Mouse (Mus musculus) brain, embryonic 14.5 days (tissue): ENCODE results near the gene Map3k12. TPM values are rescaled to one million over a fixed set of nuclear protein-coding genes. Genes with fewer than 3 reads are reported as not detected.

ENCODE experiments used
- DNase-seq: peaks from one replicate; pipeline ENCODE4 v3.0.0-alpha.2; 2011; ENCODE audit warnings: low read depth
- CTCF ChIP-seq: fragments of 200-500 bp; IDR thresholded peaks from 2 replicates; pipeline ENCODE4 v1.5.1; 2012; ENCODE audit warnings: inconsistent platforms, mild to moderate bottlenecking, moderate library complexity, borderline replicate concordance; ENCODE audit not compliant: insufficient read depth, insufficient read length; ENCODE audit errors: extremely low read depth
- POLR2A ChIP-seq: fragments of 200-500 bp; IDR thresholded peaks from 2 replicates; pipeline ENCODE4 v1.6.1; 2012; ENCODE audit warnings: mild to moderate bottlenecking, inconsistent platforms, borderline replicate concordance; ENCODE audit not compliant: poor library complexity, insufficient read depth, insufficient read length, severe bottlenecking; ENCODE audit errors: extremely low read depth
- polyA plus RNA-seq: library from polyadenylated mRNA; depleted of rRNA; stranded (reverse); fragments of >200 nt; gene quantifications from 2 replicates; pipeline ENCODE4 v1.2.3, GENCODE M21; 2012

The Map3k12 gene
- polyA plus RNA-seq, 1 experiment, result 72.4 TPM

DNA sequence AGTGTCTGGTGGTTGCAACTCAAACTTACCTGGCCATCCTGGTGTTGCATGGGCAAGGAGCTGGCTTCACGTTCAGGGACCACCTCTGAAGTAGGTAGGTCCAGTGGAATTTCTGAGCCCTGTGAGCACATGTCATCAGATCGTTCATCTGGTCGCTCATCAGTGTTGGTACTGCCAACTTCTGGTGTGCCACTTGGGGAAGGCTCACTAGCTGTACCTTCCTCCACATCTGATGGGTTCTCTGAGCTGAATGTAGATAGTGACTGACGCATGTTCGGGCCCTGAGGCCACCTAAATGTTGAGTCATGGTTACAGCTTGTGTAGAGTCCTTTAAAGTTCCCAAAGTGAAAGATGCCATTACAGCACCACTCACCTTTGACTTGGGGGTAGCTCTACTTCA, 16.4 kb downstream of the Map3k12 start:
- no peak for TF ChIP-seq POLR2A
- TF ChIP-seq CTCF, result no peak
- no peak for DNase-seq

DNA sequence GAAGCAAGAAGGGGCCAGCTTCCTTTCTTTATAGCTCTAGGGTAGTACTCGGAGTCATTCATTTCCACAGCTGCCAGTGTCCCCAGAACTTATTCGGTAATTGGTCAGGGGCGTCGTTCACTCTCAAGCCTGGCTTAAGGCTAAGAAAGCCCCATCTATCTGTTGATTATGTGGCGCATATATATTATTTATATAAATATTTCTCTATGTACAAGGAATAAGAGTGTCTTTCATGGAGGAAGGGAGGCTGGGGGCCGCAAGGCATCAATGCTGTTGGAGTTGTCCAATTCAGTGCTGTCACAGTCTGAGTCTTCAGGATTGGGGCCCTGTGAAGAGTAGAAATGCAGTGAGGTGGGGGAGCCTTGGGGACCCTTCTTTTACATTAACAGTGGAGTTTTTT, 17.0 kb downstream of the Map3k12 start:
- TF ChIP-seq POLR2A (no peak), CTCF (no peak)
- no peak for DNase-seq

DNA sequence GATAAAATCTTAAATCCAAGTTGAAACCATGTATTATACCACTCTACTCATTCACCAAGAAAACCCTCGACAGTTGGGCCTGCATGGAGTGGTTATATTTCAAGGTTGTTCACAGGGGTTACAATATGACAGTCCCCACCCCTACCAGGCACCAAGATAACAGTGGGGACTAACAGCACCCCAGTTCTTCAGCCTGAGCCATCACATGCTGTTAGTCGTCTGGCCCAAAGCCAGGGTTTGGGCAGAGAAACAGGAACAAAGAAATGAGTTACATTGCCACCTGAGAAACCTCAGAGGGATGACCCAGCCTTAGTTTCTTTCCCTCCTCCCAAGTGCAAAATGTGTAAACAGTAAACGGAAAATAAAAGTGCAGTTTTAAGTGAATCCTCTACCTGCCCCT, 17.5 kb downstream of the Map3k12 start:
- no peak for TF ChIP-seq POLR2A
- no peak for TF ChIP-seq CTCF
- no peak for DNase-seq

DNA sequence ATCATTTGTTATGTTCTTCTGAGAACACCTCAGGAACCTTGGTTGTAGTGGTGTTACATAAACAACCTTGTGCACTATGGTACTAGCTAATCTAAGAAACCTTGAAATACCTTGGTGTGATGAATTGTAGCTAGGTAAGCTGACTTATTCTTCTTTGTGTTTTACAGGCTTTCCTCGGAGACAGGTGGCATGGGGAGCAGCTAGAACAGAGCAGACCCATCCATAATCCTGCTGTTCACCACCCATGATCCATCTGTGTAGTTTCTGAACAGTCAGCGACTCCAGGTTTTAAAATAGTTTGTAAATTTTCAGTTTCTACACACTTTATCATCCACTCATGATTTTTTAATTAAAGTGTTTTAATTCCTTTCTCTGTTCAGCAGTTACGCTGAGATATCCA, 18.5 kb downstream of the Map3k12 start:
- no peak for TF ChIP-seq CTCF
- no peak for TF ChIP-seq POLR2A
- no peak for DNase-seq

DNA sequence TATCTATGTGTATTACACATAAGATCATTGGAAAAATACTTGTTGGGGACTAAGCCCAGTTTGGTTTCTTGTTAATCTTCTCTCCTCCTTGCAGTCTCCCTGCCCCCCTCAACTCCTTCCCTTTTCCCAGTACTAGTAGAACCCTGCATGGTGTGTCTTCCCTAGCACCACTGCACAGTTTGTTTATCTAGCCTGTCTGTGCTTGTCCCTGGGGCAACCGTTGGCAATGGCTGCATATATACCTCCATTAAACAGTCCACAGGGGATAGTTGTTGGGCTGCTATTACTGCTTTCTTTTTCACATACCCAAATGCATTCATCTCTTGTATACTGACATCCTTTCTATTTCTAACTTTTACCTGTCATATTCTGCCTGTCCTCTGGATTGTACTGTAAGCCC, 29.2 kb downstream of the Map3k12 start:
- no peak for DNase-seq
- TF ChIP-seq CTCF, result no peak
- no peak for TF ChIP-seq POLR2A

DNA sequence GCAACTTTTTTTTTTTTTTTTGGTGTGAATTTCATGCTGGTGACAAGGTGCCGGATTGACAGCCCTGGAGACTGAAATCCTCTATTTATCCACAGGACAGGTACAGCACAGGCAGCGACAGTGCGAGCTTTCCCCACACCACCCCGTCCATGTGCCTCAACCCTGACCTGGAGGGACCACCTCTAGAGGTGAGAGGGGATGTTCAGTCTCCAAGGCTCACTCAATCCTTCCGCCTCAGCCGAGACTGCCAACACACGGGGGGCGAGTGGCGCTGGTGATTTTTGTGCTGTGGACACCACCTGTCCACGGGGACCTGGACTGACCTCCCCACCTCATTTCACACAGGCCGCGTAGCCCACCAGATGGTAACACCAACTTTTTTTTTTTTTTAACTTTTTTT, 31.0 kb downstream of the Map3k12 start:
- no peak for DNase-seq
- TF ChIP-seq POLR2A, result no peak

DNA sequence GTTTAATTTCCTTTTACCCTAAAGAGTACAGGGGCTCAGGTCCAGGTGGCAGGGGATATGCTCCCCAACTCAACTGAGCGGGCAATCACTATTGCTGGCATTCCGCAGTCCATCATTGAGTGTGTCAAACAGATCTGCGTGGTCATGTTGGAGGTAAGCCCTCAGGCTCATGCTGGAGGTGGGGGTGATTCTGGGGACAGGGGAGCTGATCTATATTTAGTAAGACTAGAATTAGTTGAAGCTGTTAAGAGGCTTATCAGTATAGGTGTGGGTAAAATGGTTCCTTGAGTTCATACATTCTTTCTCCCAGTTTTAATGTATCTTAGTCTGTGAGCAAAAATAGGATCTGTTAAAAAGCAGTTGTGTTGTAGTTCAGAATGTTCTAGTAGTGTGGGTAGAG, 33.7 kb downstream of the Map3k12 start:
- no peak for TF ChIP-seq CTCF
- no peak for TF ChIP-seq POLR2A

DNA sequence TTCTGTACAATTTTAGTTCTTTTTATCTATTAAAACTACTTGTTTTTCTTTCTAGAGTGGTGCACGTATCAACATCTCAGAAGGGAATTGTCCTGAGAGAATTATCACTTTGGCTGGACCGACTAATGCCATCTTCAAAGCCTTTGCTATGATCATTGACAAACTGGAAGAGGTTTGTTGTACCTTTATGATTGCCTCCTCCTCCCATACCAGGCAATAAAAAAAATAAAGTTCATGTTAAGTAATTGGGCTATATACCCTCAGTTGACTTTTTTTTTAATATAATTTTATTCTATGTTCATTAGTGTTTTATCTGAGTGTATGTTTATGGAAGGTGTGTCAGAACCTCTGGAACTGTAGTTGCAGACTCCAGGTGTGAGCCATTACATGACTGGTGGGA, 42.3 kb downstream of the Map3k12 start:
- DNase-seq, result no peak
- no peak for TF ChIP-seq POLR2A

More for the DNA sequence above, 33.7 kb downstream of the Map3k12 start:
- no peak for DNase-seq

DNA sequence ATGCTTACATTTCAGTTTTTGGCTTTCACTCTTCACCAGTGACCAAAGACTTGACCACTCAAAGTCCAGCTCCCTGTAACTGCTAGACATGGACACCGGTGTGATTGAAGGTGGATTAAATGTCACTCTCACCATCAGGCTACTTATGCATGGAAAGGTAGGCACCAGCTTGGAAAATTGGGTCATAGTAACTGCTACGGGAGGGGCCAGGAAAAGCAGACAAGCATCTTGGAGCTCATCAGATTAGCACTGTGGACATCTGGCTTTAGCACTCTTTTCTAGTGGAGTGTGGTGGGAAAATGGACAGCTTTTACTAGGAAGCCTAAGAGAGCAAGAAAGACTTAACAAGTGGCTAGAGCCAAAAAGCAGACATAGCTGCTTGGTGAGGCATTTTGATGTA, 43.6 kb downstream of the Map3k12 start:
- no peak for DNase-seq
- no peak for TF ChIP-seq CTCF
- no peak for TF ChIP-seq POLR2A

DNA sequence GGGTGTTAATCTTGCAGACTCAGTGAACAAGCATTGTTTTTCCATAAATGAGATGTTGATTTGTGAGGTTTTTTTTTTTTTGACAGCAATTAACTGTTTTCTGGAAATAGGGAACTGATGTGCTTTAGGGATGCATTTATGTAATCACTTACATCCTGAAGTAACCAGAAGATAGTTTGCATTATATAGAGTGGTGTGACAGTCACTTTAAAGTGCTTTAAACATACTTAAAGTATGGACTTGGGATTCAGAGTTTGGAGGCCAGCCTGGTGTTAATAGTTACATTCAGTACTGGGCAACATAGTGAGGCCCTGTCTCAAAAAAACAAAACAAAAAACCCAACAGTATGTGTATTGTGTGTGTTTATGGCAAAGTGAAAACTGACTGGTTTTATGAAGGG, 45.1 kb downstream of the Map3k12 start:
- TF ChIP-seq CTCF (no peak), POLR2A (no peak)
- no peak for DNase-seq

DNA sequence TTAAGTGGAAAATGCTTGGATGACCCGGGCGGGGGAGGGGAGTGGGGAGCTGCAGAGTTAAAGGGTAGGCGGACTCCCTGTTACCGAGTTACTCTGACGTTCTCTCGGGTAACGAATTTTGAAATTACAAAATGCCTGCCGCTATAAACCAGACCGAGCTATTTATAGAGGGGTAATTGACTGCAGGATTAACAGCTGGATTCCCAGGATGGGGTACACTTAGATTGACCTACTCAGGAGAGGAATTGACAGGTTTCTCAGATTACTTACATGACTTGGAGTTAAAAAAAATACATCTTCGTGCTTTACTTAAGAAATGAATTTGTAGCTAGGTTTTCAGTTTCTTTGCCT, 45.6 kb downstream of the Map3k12 start:
- no peak for TF ChIP-seq POLR2A

DNA sequence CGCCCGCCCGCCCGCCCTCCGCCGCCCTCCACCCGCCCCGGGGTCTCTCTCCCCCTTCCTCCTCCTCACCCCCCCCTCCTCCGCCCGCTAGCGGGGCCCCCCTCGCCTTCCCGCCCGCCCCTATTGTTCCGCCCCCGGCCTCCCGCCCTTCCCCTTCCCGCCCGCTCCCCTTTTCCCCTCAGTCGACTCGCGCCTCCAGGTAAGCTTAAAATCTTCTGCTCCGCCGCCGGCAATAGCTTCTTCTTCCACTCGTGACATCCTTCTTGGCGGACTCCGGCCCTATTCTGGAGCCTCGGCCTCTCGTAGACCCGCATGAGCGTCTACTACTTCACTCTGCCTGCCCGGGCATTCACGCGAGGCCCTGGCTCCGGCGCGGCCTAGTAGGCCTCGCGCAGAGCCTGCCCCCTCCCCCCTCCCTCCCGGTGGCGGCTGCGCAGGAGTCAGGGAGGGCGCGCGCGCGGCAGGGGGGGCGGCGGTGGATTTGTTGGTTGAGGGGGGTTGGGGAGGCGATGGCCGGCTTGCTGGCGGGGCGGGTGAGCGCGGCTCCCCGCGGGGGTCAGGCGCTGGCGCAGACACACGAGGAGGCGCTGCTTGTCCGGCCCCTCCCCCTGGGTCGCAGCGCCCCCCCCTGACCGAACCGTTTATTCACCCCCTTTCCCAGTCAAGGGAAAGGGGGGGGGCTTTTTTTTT, 46.1 kb downstream of the Map3k12 start:
- TF ChIP-seq CTCF, result no peak
- no peak for TF ChIP-seq POLR2A
- peak; percentile 95 for DNase-seq

More for the DNA sequence above, 45.6 kb downstream of the Map3k12 start:
- no peak for DNase-seq

DNA sequence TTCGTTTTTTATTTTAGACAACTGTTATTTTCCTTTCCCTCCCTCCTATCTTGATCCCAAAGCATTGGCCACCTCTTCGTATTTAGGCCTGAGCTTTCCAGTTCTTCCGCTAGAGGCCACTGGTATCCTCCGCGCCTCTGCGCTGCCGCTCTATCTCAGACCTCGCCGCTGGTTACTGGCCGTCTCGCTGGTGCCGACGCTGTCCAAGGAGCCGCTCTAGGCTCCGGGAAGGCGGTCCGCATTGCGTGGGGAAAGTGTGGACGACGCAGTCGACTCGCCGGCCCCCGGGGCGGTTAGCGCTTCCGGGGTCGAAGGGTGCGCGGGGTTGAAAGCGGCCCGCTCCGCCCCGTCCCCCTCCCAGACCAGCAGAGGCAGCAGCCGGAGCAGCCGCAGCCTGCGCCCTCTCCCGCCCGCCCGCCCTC, 46.7 kb downstream of the Map3k12 start, which contains the start of gene Pcbp2:
Gene Pcbp2, plus strand, starts transcription at position 357 of the 422 bp plus-strand sequence.
- DNase-seq, result peak; percentile 100
- peak; percentile 90 for TF ChIP-seq CTCF
- peak; percentile 69 for TF ChIP-seq POLR2A
